Mouse (Mus musculus): ENCODE results near the gene Ptpdc1. TPM values are rescaled to one million over a fixed set of nuclear protein-coding genes. Genes with fewer than 3 reads are reported as not detected.

Gene Ptpdc1
- polyA plus RNA-seq, 1 experiment from 2014 or later = 3.1 TPM

DNA sequence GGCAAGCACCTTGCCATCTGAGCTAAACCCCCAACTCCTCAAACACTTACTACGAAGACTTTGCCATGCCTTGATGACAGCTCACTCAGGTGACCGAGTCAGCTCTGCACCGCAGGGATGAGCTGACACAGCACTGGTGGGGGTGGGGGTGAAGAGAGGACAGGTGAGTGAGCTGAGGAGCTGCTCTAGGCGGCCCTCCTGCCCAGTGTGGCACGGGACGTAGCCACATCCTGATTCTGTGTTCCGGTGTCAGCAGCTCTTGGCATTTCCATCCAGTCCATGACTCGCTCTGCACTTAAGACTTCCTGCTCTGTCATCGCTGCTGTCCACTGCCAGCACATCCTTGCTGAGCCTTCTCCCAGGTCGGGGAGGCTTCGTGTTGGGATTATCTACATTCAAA, 38.1 kb downstream of the Ptpdc1 start:
- Histone ChIP-seq H3K36me3 (ENCODE audit: control insufficient read depth, insufficient read depth, low read length) (0 out of 2 replicates have a peak, but pooled peaks cover 2% of the 10 kb centered on the region), H3K27me3 (ENCODE audit: control insufficient read depth, insufficient read depth, low read length) (no peaks in the 10 kb centered on the region), H3K9me3 (ENCODE audit: control insufficient read depth, low read length) (no peaks in the 10 kb centered on the region), H3K4me2 (replicated peaks; ENCODE audit: low read depth) (no peak overlapping the region), H3K4me1 (replicated peaks; ENCODE audit: control insufficient read depth, insufficient read depth) (no peaks in the 10 kb centered on the region), H3K4me3 (ENCODE audit: low read depth, low read length) (no peak overlapping the region), H3K27ac (replicated peaks) (no peak overlapping the region), H3K9ac (ENCODE audit: low read length) (no peak overlapping the region)
- DNase-seq (ENCODE audit: low spot score) (no peak), ATAC-seq (ENCODE audit: low FRiP score, low TSS enrichment) (no peak)
- no peak for TF ChIP-seq CTCF (IDR thresholded peaks at IDR 0.05; ENCODE audit: low read depth)
- no peak for TF ChIP-seq EP300 (optimal IDR thresholded peaks at IDR 0.05)
- WGBS = 67% methylated on average over 10 of the region's 11 CpGs

DNA sequence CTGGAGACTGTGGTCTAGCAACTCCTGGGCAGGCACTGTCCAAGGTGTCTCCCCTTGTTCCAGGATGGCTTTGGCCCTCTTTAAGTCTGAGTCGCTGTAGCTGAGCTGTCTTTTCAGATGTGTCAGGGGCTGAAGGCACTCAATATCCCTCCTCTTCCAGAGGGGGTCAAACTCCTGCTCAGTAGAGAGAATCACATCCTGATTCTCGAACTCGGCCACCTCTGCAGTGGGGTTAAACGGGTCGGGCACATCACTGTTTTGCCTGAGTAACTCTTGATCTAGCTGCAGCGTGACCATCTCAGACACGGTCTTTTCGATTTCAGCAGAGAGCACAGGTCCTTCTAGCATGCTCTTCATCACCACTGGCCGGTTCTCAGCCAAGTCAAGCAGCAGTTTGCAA, 39.0 kb downstream of the Ptpdc1 start:
- H3K4me3 ChIP-seq (ENCODE audit: low read depth, low read length) = no peak overlapping the region
- no peaks in the 10 kb centered on the region for H3K4me1 ChIP-seq (replicated peaks; ENCODE audit: control insufficient read depth, insufficient read depth)
- ATAC-seq (ENCODE audit: low FRiP score, low TSS enrichment) (no peak), DNase-seq (ENCODE audit: low spot score) (no peak)
- no peaks in the 10 kb centered on the region for H3K9me3 ChIP-seq (ENCODE audit: control insufficient read depth, low read length)
- WGBS = 93% methylated on average over 9 of the region's 9 CpGs
- H3K36me3 ChIP-seq (ENCODE audit: control insufficient read depth, insufficient read depth, low read length) = 0 out of 2 replicates have a peak, but pooled peaks cover 2% of the 10 kb centered on the region
- no peak overlapping the region for H3K27ac ChIP-seq (replicated peaks)
- H3K9ac ChIP-seq (ENCODE audit: low read length) = no peak overlapping the region
- no peak for TF ChIP-seq EP300 (optimal IDR thresholded peaks at IDR 0.05)
- TF ChIP-seq CTCF (IDR thresholded peaks at IDR 0.05; ENCODE audit: low read depth) = no peak
- H3K4me2 ChIP-seq (replicated peaks; ENCODE audit: low read depth) = no peak overlapping the region
- H3K27me3 ChIP-seq (ENCODE audit: control insufficient read depth, insufficient read depth, low read length) = no peaks in the 10 kb centered on the region

DNA sequence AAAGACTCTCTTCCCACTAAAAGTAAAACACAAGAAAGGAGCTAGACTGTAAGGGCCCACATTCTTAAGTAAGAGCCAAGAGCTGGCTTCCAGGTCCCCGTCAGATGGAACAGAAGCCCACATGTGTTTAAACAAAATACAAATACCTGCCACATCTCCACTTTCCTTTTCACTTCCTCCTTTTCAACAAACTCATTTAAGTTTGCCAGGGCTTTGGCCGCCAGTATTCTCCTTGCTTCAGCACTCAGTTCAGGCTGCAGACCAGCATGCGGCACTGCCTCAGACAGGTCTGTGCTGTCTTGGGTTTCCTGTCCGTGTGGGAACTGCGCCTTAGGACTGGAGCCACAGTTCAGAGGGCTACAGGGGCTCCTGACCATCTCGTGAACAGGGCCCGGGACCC, 39.7 kb downstream of the Ptpdc1 start:
- no peak for ATAC-seq (ENCODE audit: low FRiP score, low TSS enrichment)
- no peak for TF ChIP-seq EP300 (optimal IDR thresholded peaks at IDR 0.05)
- no peak for TF ChIP-seq CTCF (IDR thresholded peaks at IDR 0.05; ENCODE audit: low read depth)
- Histone ChIP-seq H3K27ac (replicated peaks) (no peak overlapping the region), H3K4me1 (replicated peaks; ENCODE audit: control insufficient read depth, insufficient read depth) (no peaks in the 10 kb centered on the region), H3K4me2 (replicated peaks; ENCODE audit: low read depth) (no peak overlapping the region), H3K4me3 (ENCODE audit: low read depth, low read length) (no peak overlapping the region), H3K27me3 (ENCODE audit: control insufficient read depth, insufficient read depth, low read length) (no peaks in the 10 kb centered on the region), H3K9me3 (ENCODE audit: control insufficient read depth, low read length) (no peaks in the 10 kb centered on the region), H3K9ac (ENCODE audit: low read length) (no peak overlapping the region), H3K36me3 (ENCODE audit: control insufficient read depth, insufficient read depth, low read length) (0 out of 2 replicates have a peak, but pooled peaks cover 2% of the 10 kb centered on the region)
- DNase-seq (ENCODE audit: low spot score) = no peak
- WGBS = 74% methylated on average over 7 of the region's 7 CpGs

DNA sequence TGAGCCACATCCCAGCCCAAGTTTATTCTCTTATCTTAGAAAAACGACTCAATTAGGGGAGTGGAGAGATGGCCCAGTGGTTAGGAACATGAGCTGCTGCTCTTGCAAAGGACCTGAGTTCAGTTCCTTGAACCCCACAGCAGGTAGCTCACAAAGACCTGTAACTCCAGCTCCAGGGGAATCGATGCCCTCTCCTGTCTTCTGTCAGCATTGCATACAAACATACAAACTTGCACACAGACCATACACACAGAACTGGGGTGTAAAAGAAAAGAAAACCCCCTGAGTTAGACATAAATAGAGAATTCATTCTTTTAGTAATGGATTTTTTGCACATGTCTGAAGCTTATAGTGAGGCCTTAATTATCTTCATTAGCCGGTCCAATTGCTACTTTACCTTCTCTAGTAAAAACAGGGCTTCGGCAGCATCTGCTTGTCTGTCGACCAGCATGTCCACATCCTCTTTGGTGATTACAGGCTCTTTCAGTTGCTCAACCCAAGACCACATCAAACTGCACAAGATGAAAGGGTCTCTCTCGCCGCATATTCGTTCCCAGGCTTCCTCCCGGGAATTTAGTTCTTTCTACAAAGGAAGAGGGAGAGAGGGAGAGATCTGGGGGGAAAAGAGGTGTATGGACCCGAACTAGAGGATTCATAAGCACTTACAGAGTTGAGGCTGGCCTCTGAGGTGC, 42.6 kb downstream of the Ptpdc1 start:
- H3K27me3 ChIP-seq (ENCODE audit: control insufficient read depth, insufficient read depth, low read length) = no peaks in the 10 kb centered on the region
- H3K4me1 ChIP-seq (replicated peaks; ENCODE audit: control insufficient read depth, insufficient read depth) = no peaks in the 10 kb centered on the region
- no peaks in the 10 kb centered on the region for H3K9me3 ChIP-seq (ENCODE audit: control insufficient read depth, low read length)
- TF ChIP-seq CTCF (IDR thresholded peaks at IDR 0.05; ENCODE audit: low read depth) (peak; percentile 43; the same call in 1 of the 2 replicates), EP300 (optimal IDR thresholded peaks at IDR 0.05) (no peak)
- H3K9ac ChIP-seq (ENCODE audit: low read length) = no peak overlapping the region
- WGBS = 77% methylated on average over 10 of the region's 10 CpGs
- no peak overlapping the region for H3K4me2 ChIP-seq (replicated peaks; ENCODE audit: low read depth)
- no peak for ATAC-seq (ENCODE audit: low FRiP score, low TSS enrichment)
- no peak overlapping the region for H3K4me3 ChIP-seq (ENCODE audit: low read depth, low read length)
- 0 out of 2 replicates have a peak, but pooled peaks cover 2% of the 10 kb centered on the region for H3K36me3 ChIP-seq (ENCODE audit: control insufficient read depth, insufficient read depth, low read length)
- DNase-seq (ENCODE audit: low spot score) = no peak
- no peak overlapping the region for H3K27ac ChIP-seq (replicated peaks)

DNA sequence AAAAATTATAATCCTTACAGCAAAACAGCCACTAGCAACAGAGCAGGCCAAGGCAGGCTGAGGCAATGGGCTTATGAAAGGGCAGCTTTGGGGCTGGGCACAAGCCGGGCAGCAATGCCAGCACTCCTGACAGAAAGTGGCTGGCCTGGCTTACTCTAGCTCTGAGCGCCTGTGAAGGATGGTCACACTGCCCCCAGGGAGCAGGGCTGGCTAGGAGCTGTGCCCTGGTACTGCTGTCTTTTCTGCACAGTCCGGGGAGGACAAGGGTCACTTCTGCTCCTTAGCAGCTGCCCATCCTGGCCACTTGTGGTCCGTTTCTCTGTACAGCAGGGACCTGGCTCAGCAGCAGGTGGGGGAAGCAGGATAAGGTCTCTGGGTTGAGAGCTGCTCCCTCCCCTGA, 46.8 kb downstream of the Ptpdc1 start:
- Histone ChIP-seq H3K4me1 (replicated peaks; ENCODE audit: control insufficient read depth, insufficient read depth) (no peaks in the 10 kb centered on the region; the same call in 1 of the 2 replicates), H3K27me3 (ENCODE audit: control insufficient read depth, insufficient read depth, low read length) (no peaks in the 10 kb centered on the region), H3K36me3 (ENCODE audit: control insufficient read depth, insufficient read depth, low read length) (no peaks in the 10 kb centered on the region), H3K9ac (ENCODE audit: low read length) (no peak overlapping the region), H3K4me2 (replicated peaks; ENCODE audit: low read depth) (no peak overlapping the region), H3K9me3 (ENCODE audit: control insufficient read depth, low read length) (no peaks in the 10 kb centered on the region), H3K4me3 (ENCODE audit: low read depth, low read length) (no peak overlapping the region), H3K27ac (replicated peaks) (no peak overlapping the region)
- 81% methylated on average over 4 of the region's 4 CpGs for WGBS
- ATAC-seq (ENCODE audit: low FRiP score, low TSS enrichment) (no peak), DNase-seq (ENCODE audit: low spot score) (no peak)
- TF ChIP-seq EP300 (optimal IDR thresholded peaks at IDR 0.05) (no peak), CTCF (IDR thresholded peaks at IDR 0.05; ENCODE audit: low read depth) (no peak)

DNA sequence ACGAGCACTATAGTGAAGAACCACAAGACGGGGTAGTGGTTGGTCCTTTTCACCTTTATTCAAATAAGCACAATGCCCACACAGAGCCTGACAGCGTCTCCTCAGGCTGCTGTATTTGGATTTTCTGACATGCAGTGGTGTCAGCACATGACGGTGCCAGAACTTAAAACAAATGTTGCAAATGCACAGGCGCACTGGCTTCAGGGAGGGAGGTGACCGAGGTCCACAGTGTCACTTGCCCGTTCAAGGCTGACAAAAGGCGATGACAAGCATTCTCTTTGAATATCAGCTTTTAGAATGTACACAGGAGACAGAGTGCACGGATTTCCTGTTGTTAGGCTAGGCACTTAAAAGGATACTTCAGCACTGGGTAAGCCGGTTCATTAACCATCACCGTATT, 47.6 kb downstream of the Ptpdc1 start:
- DNase-seq (ENCODE audit: low spot score) (no peak), ATAC-seq (ENCODE audit: low FRiP score, low TSS enrichment) (no peak)
- Histone ChIP-seq H3K36me3 (ENCODE audit: control insufficient read depth, insufficient read depth, low read length) (no peaks in the 10 kb centered on the region), H3K27me3 (ENCODE audit: control insufficient read depth, insufficient read depth, low read length) (no peaks in the 10 kb centered on the region), H3K27ac (replicated peaks) (no peak overlapping the region), H3K4me1 (replicated peaks; ENCODE audit: control insufficient read depth, insufficient read depth) (no peaks in the 10 kb centered on the region; the same call in 1 of the 2 replicates), H3K4me3 (ENCODE audit: low read depth, low read length) (no peak overlapping the region), H3K9me3 (ENCODE audit: control insufficient read depth, low read length) (no peaks in the 10 kb centered on the region), H3K4me2 (replicated peaks; ENCODE audit: low read depth) (no peak overlapping the region), H3K9ac (ENCODE audit: low read length) (no peak overlapping the region)
- TF ChIP-seq CTCF (IDR thresholded peaks at IDR 0.05; ENCODE audit: low read depth) (no peak), EP300 (optimal IDR thresholded peaks at IDR 0.05) (no peak)
- 65% methylated on average over 11 of the region's 11 CpGs for WGBS
